Mouse (Mus musculus) ovary, postnatal 36 days (tissue): Measurements from ENCODE around the gene Dmrtb1.

Experiments
- DNase-seq: peaks from one replicate; pipeline ENCODE4 v3.0.0; 2022; ENCODE audit warnings: low spot score, mixed read lengths

Dmrtb1 gene

DNA sequence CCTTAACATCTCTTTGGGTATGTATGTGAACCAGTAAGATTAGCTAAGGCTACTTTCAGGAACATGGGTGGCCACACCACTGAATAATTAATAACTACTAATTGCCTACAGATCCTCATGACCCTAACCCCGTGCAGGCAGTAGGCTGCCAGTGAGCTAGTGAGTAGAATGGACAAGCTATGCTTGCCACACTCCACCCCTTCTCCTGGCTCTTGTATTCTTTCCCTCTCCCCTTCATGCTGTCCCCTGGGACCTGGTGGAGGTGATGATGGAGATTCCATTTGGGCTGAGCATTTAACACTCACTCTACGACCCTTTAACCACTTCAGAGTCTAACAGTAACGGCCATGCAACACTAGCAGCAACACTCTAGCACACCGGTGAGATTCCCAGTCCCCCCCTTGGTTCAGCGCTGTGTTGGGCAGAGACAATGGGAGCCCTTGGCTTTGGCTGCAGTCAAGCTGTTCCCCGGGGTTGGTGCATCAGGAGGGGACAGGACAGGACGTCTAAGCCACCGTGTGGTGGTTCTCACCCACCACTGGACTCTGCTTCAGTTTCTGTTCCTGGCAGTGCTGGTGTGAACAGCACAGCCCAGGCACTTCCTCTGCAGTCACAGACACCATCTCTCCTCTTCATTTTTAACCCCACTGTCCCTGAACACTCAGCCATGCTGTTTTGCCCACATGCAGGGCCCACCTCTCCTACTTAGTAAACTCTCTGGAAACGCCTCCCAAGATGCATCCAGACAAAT, 2.8 kb downstream of the Dmrtb1 start:
- no peak for DNase-seq

DNA sequence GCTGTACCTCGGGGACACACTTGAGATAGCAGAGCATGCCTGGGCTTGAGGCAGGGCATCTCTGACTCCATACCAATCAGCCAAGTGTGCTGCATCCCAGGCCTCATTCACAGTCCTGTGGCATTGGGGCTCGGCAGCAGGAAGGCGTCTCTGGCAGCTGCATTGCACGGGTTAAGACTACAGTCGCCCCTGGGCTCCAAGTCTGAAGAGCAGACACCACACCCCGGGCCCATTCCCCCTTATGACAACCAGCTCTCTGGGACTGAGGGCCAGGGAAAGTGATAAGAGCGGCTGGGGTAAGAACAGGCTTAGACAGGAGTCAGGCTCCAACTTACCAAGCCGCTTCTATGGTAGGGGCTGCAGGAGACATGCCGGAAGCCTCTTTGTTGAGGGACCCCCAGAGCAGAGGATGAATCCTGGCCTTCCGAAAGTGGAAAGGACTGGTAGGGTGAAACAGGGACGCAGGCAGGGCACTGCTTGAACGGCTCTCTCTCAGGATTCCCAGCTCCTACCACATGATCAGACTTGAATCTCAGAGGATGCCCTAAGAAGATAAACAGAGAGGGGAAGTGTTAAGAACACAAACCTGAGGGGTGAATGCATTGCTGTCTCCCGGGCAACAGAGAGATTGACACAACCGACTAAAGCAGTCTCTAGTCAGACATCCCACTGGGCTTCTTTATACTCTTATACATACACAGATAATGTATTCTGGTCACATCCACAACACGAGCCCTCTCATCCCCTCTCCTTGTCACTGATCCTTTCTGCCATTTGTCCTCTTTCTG, 3.5 kb downstream of the Dmrtb1 start:
- no peak for DNase-seq

DNA sequence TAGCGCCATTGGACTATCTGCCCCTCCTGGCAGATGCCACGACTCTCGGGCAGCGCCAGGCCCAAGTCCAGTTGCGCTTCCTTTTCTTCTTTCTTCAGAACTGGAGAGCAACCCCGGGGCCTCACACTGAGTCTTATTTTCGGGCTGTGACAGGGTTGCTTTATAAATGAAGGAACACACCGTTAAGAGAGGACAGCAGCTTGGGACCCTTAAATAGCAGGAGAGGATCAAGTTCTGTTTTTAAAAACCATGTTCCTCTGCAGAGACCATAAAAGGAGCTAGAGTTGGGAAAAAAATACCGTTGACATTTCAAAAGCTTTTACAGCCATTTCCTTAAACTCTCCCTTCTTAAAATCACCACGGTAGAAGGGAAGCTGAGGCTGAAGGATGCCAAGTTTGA, 8.4 kb downstream of the Dmrtb1 start:
- no peak for DNase-seq

DNA sequence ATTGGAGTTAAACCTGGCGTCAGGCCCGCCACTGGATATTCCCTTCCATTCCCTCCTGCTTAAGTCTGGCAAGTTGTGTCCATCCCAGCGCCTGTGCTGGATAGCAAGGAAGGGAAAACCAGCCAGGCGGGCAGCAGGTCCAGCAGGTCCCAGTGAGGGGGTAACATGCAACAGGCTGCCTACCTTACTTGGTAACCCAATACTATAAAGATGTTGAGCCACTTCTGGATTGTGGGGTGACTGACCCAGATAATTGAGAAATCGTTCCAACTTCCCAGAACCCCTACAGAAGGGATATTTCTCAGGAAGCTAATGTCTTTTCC, 9.7 kb downstream of the Dmrtb1 start:
- DNase-seq = no peak

DNA sequence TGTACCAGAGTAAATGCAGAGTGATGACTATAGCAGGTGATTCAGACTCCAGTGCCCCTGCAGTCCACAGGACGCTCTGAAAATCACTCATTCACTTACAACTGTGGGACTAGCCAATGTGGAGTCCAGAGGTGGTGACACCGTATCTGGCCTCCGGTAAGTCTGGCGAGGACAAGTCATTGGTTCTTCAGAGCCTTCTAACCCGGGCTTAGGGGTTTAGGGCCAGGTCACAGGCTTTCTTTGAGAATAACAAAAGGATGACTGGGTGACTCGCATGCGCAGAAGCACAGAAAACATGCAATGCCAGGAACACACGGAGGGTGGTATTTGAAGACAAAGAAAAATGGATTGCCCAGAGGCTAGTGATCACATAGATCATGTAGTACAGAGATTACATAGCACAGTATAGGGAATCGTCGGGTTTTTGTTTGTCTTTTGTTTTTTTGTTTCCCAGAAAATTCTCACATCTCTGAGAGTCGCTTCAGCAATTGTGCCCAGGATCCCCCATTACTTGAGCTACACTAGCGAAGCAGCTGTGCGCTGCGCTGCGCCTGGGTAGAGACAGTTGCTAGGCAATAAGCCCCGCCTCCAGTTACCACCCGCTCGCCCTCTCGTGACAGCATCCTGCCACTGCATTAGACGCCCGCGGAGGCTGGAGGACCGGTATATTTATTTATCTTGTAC, 10.2 kb downstream of the Dmrtb1 start:
- peak; percentile 72 for DNase-seq

DNA sequence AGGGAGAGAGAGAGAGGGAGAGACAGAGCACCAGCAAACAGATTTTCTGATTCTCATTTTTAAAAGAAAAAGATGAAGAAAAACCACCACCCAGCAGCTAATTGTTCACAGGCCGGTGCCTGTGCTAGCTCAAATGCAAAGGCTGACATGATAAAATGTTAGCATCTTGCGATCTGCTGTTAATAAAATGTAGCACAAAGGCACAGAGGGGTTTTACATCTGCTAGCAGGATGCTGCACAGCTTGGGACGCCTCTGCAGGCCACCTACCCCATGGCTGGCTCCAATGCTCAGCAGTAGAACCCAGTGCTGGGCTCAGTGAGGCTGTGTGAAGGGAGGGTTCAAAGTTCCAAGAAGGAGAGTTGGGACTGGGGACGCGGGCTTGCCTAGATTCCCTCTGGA, 13.3 kb downstream of the Dmrtb1 start:
- DNase-seq = no peak

DNA sequence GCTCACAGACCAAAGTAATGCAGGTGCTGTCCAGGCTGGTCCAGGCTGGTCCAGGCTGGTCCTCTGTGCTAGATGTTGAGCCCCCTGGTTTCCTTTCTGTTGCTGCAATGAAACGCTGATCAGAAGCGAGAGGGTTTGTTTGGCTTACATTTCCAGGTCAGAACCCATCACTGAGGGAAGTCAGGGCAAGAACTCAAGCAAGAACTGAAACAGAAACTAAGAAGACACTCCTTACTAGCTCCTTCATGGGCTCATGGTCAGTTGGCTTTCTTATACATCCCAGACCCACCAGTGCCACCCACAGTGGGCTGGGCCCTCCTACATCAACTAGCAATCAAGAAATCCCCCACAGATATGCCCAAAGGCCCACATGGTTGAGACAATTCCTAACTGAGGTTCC, 15.5 kb downstream of the Dmrtb1 start:
- DNase-seq = no peak

DNA sequence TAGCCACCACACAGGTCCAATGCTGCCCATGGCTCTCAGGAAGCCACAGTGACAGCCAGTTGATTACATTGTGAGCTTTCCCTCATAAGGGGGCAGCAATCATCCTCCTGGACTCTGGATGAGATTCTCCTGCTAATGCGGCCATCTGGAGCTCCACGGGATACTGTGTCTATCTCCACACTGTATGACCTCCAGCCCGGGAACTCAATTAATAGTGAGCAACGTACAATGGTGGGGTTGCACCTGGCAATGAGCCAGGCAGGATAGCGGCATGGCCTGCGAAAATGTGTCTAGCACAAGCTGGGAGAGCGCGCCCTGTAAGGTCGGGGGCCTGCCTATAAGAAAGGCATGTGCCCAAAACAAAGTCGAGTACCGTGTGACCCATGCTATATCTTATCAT, 23.4 kb downstream of the Dmrtb1 start:
- DNase-seq = no peak

DNA sequence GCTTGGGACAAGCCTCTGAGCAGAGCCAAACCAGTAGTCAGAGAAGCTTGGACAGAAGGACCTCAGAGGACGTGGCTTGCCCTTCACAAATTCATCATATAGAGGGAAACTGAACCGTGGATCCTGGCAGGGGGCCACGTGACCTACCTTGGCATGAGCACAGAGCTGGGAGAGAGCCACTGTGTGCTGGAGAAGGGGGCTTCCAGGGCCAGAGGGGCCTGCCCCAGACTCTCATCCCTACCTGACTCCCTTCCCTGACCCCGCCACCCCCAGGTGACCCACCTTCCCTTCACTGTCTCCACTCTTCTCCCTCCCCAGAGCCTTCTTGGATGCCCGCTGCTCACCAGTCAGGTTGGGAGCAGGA, 30.8 kb downstream of the Dmrtb1 start:
- DNase-seq = no peak

DNA sequence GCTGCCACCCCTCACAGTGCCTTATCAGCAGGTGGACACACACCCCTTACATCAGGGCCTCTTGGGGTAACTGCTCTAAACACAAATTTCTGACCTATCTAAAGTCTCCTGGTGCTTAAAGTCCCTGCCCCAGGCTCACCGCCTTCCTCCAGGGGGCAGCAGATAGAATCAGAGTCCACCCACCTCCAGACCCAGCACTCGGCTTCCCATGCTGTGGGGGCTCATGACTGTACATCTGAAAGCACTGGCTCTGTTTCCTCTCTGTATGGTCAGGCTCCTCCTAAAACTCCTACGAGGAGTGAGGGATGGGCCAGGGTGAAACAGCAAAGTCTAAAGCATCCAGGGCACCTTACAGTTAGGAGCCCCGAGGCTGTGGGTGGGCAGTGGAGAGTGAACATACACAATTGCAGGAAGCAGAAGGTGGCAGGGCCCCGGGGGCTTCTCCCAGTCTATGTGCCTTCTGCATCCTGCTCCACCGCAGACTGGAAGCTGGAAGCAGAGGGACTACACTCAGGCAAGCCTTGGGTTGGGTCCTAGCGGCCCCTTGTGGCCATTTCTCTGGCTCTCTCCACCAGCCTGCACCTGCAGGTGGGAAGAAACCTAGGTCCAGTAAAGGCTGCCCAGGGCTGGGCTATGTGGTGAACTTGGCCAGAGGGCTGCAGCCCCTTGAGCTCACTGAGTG, 31.3 kb downstream of the Dmrtb1 start:
- peak; percentile 77 for DNase-seq

DNA sequence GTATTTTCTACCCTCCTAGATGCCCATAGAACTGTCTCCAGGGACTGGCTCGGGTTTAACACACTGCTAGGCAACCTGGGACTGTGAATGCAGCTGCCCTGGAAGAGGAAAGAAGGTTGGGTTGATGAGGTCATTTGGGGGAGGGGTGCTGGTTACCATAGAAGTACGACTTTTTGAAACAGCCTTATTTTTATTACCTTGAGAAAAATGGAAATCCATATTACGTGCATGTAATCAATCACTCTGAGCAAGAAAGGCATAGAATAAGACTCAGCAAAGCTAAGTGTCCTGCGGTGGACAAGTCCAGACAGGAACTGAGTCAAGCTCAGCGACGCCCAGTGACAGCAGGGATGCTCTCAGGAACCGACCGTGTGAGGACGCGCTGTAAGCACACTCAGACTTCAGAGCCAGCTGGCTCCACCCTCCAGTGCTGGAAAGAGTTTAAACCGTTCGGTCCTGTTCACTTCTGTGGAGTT, 33.0 kb downstream of the Dmrtb1 start:
- no peak for DNase-seq

DNA sequence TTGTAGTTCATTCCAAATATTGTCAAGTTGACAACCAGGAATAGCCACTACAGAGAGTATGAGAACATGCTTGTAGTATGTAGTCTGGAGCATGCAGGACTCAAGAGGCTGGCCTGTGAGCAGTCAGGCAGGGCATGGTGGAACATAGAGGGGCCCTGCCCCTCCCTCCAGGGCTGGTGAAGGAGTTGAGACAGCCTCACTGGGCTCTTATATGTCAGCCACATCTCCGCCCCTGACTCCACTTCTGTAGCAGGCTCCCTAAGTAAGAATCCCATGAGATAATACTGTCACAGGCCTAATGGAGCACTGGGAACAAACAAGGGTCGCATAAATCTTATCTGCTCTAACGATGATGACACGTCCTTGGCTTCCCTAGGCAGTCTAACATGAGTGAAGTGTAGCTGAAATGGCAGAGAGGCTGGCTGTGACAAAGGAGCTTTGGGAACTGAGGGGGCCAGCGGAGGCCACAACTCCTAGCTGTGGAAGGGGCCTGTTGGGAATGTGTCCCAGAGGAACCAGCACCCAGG, 35.0 kb downstream of the Dmrtb1 start:
- DNase-seq = no peak

DNA sequence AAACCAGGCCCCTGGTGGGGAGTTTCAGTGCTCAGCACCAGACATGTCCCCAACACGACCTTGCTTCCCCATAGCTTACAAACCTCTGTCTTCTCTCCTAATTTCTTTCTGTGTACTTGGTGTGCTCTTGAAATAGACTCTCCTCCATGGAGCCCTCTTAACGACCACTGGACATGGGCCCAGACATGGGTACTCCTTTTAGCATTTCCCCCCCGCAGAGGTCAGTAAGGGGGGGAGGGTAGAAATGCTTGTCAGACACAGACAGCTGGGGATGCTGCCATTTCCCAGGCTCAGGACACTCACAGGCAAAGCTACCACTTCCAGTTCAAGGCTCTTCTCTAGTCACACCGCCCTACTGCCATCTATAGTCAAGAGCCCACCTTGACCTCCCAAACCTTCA, 42.4 kb downstream of the Dmrtb1 start:
- no peak for DNase-seq

DNA sequence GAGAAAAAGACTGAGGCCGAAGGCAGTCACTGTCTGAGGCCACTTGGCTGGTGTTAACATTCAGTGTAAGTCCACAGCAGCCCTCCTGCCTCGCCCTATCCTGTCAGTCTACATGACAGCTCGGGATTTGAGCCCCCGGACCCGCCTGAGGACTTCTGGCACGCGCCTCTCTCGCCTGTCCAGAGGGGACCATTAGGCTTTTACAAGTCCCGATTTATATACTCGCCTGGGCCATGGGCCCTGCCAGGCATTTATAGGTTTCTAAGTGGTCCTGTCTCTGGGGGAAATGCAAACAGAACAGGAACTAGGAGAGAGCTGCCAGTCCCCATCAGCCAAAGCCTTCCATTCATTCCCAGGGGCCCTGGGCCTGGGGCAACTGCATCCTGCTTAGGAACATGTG, 45.7 kb downstream of the Dmrtb1 start:
- no peak for DNase-seq

DNA sequence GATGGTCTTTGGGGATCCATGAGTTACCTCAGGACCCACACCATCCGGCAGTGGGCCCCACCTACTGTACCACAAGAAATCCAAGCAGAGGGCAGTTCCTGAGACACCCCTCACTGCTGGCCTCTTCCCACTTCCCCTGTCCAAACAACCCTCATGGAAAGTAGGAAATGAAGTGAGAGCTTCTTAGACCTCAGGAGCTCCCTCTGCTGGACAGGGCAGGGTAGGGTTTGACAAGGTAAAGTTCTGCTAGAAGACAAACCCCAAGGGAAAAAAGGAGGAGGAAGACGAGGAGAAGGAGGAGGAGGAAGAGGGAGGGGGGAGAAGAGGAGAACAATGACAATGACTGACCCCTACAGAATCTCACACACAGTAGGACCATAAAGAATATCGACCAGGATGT, 46.4 kb downstream of the Dmrtb1 start:
- DNase-seq = peak; percentile 29

DNA sequence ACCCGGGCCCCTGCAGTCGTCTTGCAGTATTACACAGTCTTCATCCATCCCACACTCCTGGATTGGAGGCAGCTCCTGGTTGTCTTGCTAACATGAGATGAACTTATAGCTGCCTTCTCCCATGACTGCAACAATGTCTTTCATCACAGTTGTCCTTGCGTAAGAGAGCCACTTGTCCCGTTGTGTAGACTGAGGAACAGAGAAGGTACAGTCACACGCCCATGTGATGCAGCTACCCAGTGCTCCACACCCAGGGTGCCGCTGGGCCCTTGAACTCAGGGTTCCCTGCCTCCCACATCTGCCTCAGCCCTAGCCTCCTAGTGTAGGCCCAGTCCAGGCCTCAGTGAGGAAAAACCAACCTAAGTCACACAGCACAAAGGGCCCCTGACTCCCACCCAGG, 47.9 kb downstream of the Dmrtb1 start:
- DNase-seq = no peak

DNA sequence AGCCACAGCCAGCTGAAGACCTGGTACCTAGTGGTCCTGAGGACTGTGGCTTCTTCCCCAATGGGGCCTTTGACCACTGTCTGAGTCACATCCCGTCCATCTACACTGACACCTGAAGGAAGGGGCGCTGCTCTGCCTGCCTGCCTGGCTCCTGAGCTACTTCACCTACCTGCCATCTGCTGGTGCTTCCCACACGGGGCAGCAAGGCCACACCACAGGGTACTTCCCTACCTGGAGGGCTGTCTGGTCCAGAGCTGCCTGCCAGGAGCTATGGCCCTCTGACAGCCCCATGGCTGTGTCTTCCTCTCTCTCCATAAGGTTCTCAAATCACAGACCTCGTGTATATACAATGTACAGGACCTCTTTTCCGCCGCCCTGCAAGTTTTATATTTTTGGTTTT, 49.4 kb downstream of the Dmrtb1 start:
- no peak for DNase-seq

DNA sequence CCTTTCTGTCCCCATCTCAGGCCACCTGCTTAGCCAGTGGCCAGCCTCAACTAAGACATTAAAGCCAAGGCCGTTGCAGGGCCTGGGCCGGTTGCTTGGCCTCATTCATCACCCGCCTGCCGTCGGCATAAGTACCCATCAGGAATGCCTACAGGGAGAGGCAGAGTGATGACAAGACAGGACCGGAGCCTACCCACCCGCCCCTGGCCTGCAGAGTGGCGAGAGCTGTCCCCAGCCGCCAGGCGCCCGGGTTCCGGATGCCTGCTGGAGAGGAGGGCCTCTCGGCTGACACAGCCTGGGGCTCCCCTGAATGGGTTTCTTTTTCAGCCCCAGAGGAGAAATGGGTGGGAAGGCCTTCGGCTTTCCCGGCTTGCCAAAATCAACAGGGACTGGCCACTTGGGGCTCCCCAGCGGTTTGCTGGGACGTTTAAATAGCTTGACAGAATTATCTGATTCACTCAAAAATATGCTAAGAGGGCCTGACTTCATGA, 55.1 kb downstream of the Dmrtb1 start:
- no peak for DNase-seq

DNA sequence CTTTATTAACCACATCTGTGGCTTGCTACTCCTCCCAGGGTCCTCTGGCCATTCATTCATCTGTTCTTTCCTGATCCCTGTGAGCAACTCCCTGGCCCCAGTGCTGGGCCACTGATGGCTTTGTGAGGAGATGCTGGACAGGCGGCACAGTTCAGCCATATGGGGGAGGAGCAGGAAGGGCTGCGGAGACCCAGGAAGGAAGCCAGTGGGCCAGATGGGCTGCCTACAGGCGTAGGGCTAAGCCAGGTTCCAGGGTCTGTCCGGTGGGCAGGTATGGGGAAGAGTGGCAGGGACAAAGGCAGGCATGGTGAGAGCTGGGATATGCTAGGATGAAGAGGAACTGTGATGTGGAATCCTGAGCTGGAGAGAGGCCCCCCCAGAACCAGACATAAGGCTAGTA, 55.8 kb downstream of the Dmrtb1 start:
- no peak for DNase-seq
